Mouse (Mus musculus) kidney, adult 2 months (tissue): Measurements from ENCODE around the gene Fth1. TPM values are rescaled to one million over a fixed set of nuclear protein-coding genes. Genes with fewer than 3 reads are reported as not detected.

ENCODE experiments used
- DNase-seq: peaks from one replicate; pipeline ENCODE4 v3.0.0; 2021
- H3K27ac ChIP-seq: fragments of 200-500 bp; 2 replicates; pipeline ENCODE4 v1.5.1; 2012; ENCODE audit warnings: low read depth, low read length, control low read depth, inconsistent platforms; ENCODE audit not compliant: insufficient read depth
- H3K27me3 ChIP-seq: fragments of 200-500 bp; replicated peaks from 2 replicates; pipeline ENCODE4 v1.6.1; 2012; ENCODE audit warnings: mild to moderate bottlenecking, moderate library complexity, low read length, inconsistent platforms; ENCODE audit not compliant: control insufficient read depth, insufficient read depth
- H3K36me3 ChIP-seq: fragments of 200-500 bp; 2 replicates; pipeline ENCODE4 v1.6.1; 2012; ENCODE audit warnings: mild to moderate bottlenecking, moderate library complexity, low read length, inconsistent platforms; ENCODE audit not compliant: control insufficient read depth, insufficient read depth
- H3K4me1 ChIP-seq: fragments of 200-500 bp; 2 replicates; pipeline ENCODE4 v1.6.1; 2011; ENCODE audit warnings: low read length; ENCODE audit not compliant: control insufficient read depth, insufficient read depth
- H3K4me3 ChIP-seq: fragments of 200-500 bp; 2 replicates; pipeline ENCODE4 v1.5.1; 2011; ENCODE audit warnings: mild to moderate bottlenecking, low read depth, low read length, control low read depth; ENCODE audit not compliant: insufficient read depth
- CTCF ChIP-seq: fragments of 200-500 bp; conservative IDR thresholded peaks from 2 replicates; pipeline ENCODE4 v1.5.1; 2011; ENCODE audit warnings: low read depth, mild to moderate bottlenecking, control low read depth, low read length, moderate library complexity, mixed read lengths; ENCODE audit not compliant: insufficient read depth, insufficient read length
- POLR2A ChIP-seq: fragments of 200-500 bp; IDR thresholded peaks from one replicate; pipeline ENCODE4 v1.6.1; 2011; ENCODE audit warnings: low read depth, low read length, control low read depth
- WGBS: fragments of 180-500 bp; shearing (Covaris S2); methylation state at CpG from one replicate; pipeline ENCODE4 v1.1.7; 2018; 5-methylcytosine and 5-hydroxymethylcytosine counted together
- polyA plus RNA-seq: library from polyadenylated mRNA; depleted of rRNA; stranded (reverse); fragments of >200 nt; gene quantifications from 2 replicates; pipeline ENCODE4 v1.2.3, GENCODE M21; 2012

Gene Fth1
- polyA plus RNA-seq, 1 experiment = 8,110 TPM

DNA sequence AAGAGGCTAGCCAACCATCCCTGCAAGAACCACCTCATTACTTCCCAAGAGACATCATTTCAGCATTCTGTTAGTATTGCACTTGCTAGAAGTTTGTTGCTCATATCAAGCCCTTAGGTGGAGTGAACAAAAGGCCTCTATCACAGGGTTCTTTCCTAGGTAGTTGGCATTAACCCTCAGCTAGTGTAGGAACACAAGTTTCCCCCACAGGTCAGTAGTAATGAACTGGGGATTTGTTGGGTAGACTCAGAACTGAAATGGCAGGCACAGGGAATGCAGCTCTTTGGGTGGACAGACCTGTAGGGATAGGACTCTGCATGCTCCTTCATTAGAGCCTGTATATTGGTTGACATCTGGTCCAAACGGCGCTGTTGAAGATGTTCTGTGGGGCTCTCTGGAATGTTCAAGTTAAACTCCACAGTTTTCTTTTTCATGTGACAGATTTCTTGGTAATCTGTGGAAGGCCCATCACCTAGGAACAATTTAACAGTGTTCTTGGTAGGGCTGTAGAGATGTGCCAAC is 5.6 kb downstream of the Fth1 start:
- H3K36me3 ChIP-seq = peaks cover 13% of the 10 kb centered on the region
- no peaks in the 10 kb centered on the region for H3K27me3 ChIP-seq
- peaks cover 7% of the 10 kb centered on the region; the same call in 1 of the 2 replicates for H3K4me1 ChIP-seq
- peak; percentile 49 for DNase-seq
- no peak for TF ChIP-seq POLR2A
- no peak for TF ChIP-seq CTCF
- H3K27ac ChIP-seq = no peak overlapping the region
- H3K4me3 ChIP-seq = no peak overlapping the region
- 60% methylated on average over 2 of the region's 2 CpGs for WGBS

DNA sequence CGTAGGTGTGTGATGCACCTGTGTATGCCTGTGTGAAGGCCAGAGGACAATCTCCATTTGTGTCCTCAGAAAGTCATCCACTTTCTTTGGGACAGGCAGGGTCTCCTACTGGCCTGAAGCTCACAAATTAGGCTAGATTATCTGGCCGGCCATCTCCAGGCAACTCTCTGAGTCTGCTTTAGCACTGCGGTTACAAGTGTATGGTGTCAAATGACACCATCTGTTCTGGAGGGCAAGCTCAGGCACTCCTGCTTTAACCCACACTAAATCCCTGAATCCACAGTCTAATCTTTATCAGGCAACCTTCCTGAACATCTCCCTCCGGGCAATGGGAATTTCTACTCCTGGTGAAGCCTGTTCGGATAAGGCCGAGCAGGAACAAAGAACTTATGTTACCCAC is 6.8 kb downstream of the Fth1 start:
- H3K4me3 ChIP-seq = no peak overlapping the region
- no peak for TF ChIP-seq CTCF
- TF ChIP-seq POLR2A = no peak
- no peak for DNase-seq
- no peak overlapping the region for H3K27ac ChIP-seq
- peaks cover 4% of the 10 kb centered on the region; the same call in 1 of the 2 replicates for H3K4me1 ChIP-seq
- 64% methylated on average over 6 of the region's 6 CpGs for WGBS
- no peaks in the 10 kb centered on the region for H3K27me3 ChIP-seq
- peaks cover 13% of the 10 kb centered on the region for H3K36me3 ChIP-seq

GRCm38 (mm10) chr19:9987593-9987992 is 7.2 kb downstream of the Fth1 start:
- no peak for TF ChIP-seq CTCF

DNA sequence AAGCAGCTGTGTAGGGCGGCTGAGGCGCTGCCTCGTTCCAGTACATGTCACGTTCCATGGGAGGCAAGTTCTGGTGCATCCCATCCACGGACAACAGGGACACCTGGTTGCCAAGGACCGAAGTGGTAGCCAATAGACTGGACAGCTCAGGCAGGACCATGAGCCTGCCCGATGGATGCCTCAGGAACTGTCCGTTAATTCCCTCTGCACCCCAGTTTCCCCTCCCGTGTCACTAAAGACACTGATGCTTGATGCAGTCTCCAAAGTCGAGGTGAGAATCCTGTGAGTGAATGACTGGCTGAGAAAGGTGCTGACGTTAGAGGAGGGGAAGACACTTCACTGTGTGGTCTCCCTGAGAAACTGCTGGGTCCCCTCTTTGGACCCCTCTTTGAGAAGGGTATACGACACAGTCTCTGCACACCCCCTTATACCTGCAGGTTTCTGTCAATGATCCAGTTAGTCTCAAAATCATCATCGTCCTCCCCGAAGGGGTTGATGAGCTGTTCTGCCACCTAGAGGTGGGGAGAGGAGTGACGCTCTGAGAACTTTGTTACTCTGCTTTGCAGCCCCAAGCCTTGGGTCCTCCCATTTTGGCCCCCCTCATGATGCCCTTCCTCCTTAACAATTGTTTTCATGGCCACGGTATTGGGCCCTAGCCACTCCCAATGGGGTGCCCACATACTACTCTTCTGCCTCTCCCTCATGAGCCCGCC is 8.9 kb downstream of the Fth1 start:
- Histone ChIP-seq H3K36me3 (peaks cover 10% of the 10 kb centered on the region), H3K4me3 (no peak overlapping the region), H3K4me1 (peaks cover 7% of the 10 kb centered on the region), H3K27ac (no peak overlapping the region), H3K27me3 (no peaks in the 10 kb centered on the region)
- DNase-seq = peak; percentile 39
- TF ChIP-seq POLR2A (no peak), CTCF (peak; percentile 84)
- 57% methylated on average over 17 of the region's 17 CpGs for WGBS

More at GRCm38 (mm10) chr19:9987593-9987992, 7.2 kb downstream of the Fth1 start:
- Histone ChIP-seq H3K36me3 (peaks cover 13% of the 10 kb centered on the region), H3K4me3 (no peak overlapping the region), H3K4me1 (peaks cover 4% of the 10 kb centered on the region; the same call in 1 of the 2 replicates), H3K27ac (no peak overlapping the region), H3K27me3 (no peaks in the 10 kb centered on the region)
- DNase-seq = no peak

- Histone ChIP-seq H3K4me3 (no peak overlapping the region), H3K27me3 (no peaks in the 10 kb centered on the region), H3K27ac (no peak overlapping the region), H3K4me1 (peaks cover 12% of the 10 kb centered on the region), H3K36me3 (peaks cover 10% of the 10 kb centered on the region)
- TF ChIP-seq CTCF (no peak), POLR2A (no peak)
- DNase-seq = no peak
These were observed 9.5 kb downstream of the Fth1 start for GRCm38 (mm10) chr19:9989884-9990256.

GRCm38 (mm10) chr19:9991304-9991703 is 10.9 kb downstream of the Fth1 start:
- Histone ChIP-seq H3K27ac (no peak overlapping the region), H3K4me1 (peaks cover 13% of the 10 kb centered on the region), H3K4me3 (no peak overlapping the region), H3K36me3 (no peaks in the 10 kb centered on the region), H3K27me3 (no peaks in the 10 kb centered on the region)
- TF ChIP-seq CTCF (peak; percentile 96), POLR2A (no peak)
- peak; percentile 85 for DNase-seq
- 28% methylated on average over 5 of the region's 5 CpGs for WGBS

GRCm38 (mm10) chr19:9992011-9992958 is 11.9 kb downstream of the Fth1 start:
- TF ChIP-seq CTCF (no peak), POLR2A (no peak)
- Histone ChIP-seq H3K36me3 (no peaks in the 10 kb centered on the region), H3K4me1 (peaks cover 13% of the 10 kb centered on the region), H3K27me3 (no peaks in the 10 kb centered on the region), H3K27ac (no peak overlapping the region), H3K4me3 (no peak overlapping the region)
- 63% methylated on average over 26 of the region's 26 CpGs for WGBS
- no peak for DNase-seq
